Mouse (Mus musculus): Measurements from ENCODE around the gene AL731706.1. TPM values are rescaled to one million over a fixed set of nuclear protein-coding genes. Genes with fewer than 3 reads are reported as not detected.

The AL731706.1 gene
- total and polyA plus RNA-seq, 3 experiments: 13.3 to 40.7 (median 14.8) TPM

GRCm38 (mm10) chr2:136909298-136909697, 18.1 kb upstream of the AL731706.1 start:
- no peak overlapping the region for H3K27ac ChIP-seq (ENCODE audit: insufficient read depth, low read depth)
- no peak for DNase-seq (ENCODE audit: extremely low read depth)

GRCm38 (mm10) chr2:136908596-136908995, 17.4 kb upstream of the AL731706.1 start:
- Histone ChIP-seq H3K79me2 (replicated peaks; ENCODE audit: control insufficient read depth, extremely low read depth, insufficient read depth, poor library complexity, severe bottlenecking) (no peaks in the 10 kb centered on the region), H3K4me3 (replicated peaks in 1 of 3; ENCODE audit: low read depth in 2 of 3, low read length in 2 of 3, poor library complexity in 1 of 3) (no peak overlapping the region)
- dilution Hi-C loops (cut with MboI; ENCODE audit: extremely low pct_ligation_motif_present, extremely low pct_unique_long_range_greater_than_20kb, low sequenced_read_pairs): no loop called here

More at GRCm38 (mm10) chr2:136909298-136909697, 18.1 kb upstream of the AL731706.1 start:
- in situ Hi-C loops (cut with MboI; ENCODE audit: low pct_ligation_motif_present, low pct_unique_long_range_greater_than_20kb, low sequenced_read_pairs): no loop called here
- no peak for TF ChIP-seq ZKSCAN1 (IDR thresholded peaks at IDR 0.05; ENCODE audit: borderline replicate concordance, low read depth, low read length)
- Histone ChIP-seq H3K9me3 (replicated peaks; ENCODE audit: low read length) (no peaks in the 10 kb centered on the region), H3K4me2 (ENCODE audit: insufficient read depth, low read depth, poor library complexity, severe bottlenecking) (no peak overlapping the region), H3K79me2 (replicated peaks; ENCODE audit: control insufficient read depth, extremely low read depth, insufficient read depth, poor library complexity, severe bottlenecking) (no peaks in the 10 kb centered on the region), H3K4me1 (ENCODE audit: control insufficient read depth in 1 of 2, insufficient read depth in 2 of 2) (peaks cover 0 to 11% of the 10 kb centered on the region in 2 experiments; a peak in 3 of 4 replicates), H3K9ac (ENCODE audit: insufficient read depth, low read depth) (no peak overlapping the region), H3K36me3 (replicated peaks in 1 of 2; ENCODE audit: control insufficient read depth in 1 of 2, insufficient read depth in 1 of 2, low read length in 1 of 2) (peaks cover 5 to 22% of the 10 kb centered on the region in 2 experiments), H3K27me3 (replicated peaks) (no peaks in the 10 kb centered on the region), H3K4me3 (replicated peaks in 1 of 3; ENCODE audit: low read depth in 2 of 3, low read length in 2 of 3, poor library complexity in 1 of 3) (no peak overlapping the region)
- dilution Hi-C loops (cut with MboI; ENCODE audit: extremely low pct_ligation_motif_present, extremely low pct_unique_long_range_greater_than_20kb, low sequenced_read_pairs): no loop called here

GRCm38 (mm10) chr2:136896131-136896530, 4.9 kb upstream of the AL731706.1 start:
- Histone ChIP-seq H3K79me2 (replicated peaks; ENCODE audit: control insufficient read depth, extremely low read depth, insufficient read depth, poor library complexity, severe bottlenecking) (peaks cover 5% of the 10 kb centered on the region; the same call in 1 of the 2 replicates), H3K4me3 (replicated peaks in 1 of 3; ENCODE audit: low read depth in 2 of 3, low read length in 2 of 3, poor library complexity in 1 of 3) (no peak overlapping the region), H3K4me2 (ENCODE audit: insufficient read depth, low read depth, poor library complexity, severe bottlenecking) (no peak overlapping the region), H3K9me3 (replicated peaks; ENCODE audit: low read length) (no peaks in the 10 kb centered on the region), H3K4me1 (ENCODE audit: control insufficient read depth in 1 of 2, insufficient read depth in 2 of 2) (peaks cover 0 to 21% of the 10 kb centered on the region in 2 experiments; a peak in 2 of 4 replicates), H3K27me3 (replicated peaks) (no peaks in the 10 kb centered on the region), H3K36me3 (replicated peaks in 1 of 2; ENCODE audit: control insufficient read depth in 1 of 2, insufficient read depth in 1 of 2, low read length in 1 of 2) (peaks cover 0 to 3% of the 10 kb centered on the region in 2 experiments), H3K27ac (ENCODE audit: insufficient read depth, low read depth) (no peak overlapping the region), H3K9ac (ENCODE audit: insufficient read depth, low read depth) (no peak overlapping the region)
- DNase-seq (ENCODE audit: extremely low read depth): no peak
- dilution Hi-C loops (cut with MboI; ENCODE audit: extremely low pct_ligation_motif_present, extremely low pct_unique_long_range_greater_than_20kb, low sequenced_read_pairs) (no loop called here), in situ Hi-C loops (cut with MboI; ENCODE audit: low pct_ligation_motif_present, low pct_unique_long_range_greater_than_20kb, low sequenced_read_pairs) (no loop called here)
- TF ChIP-seq USF2 (conservative IDR thresholded peaks at IDR 0.05; ENCODE audit: low read depth, low read length) (no peak), UBTF (IDR thresholded peaks at IDR 0.05; ENCODE audit: low read depth, low read length) (no peak), ZKSCAN1 (IDR thresholded peaks at IDR 0.05; ENCODE audit: borderline replicate concordance, low read depth, low read length) (no peak), IRF4 (IDR thresholded peaks at IDR 0.05; ENCODE audit: low read depth, low read length) (no peak), GABPA (IDR thresholded peaks at IDR 0.05; ENCODE audit: insufficient replicate concordance, low read depth, low read length) (no peak), MEF2A (IDR thresholded peaks at IDR 0.05; ENCODE audit: borderline replicate concordance, low read depth, low read length) (no peak), NELFE (IDR thresholded peaks at IDR 0.05; ENCODE audit: low read depth, low read length) (no peak)

More at GRCm38 (mm10) chr2:136908596-136908995, 17.4 kb upstream of the AL731706.1 start:
- Histone ChIP-seq H3K27me3 (replicated peaks) (no peaks in the 10 kb centered on the region), H3K4me1 (ENCODE audit: control insufficient read depth in 1 of 2, insufficient read depth in 2 of 2) (peaks cover 0 to 11% of the 10 kb centered on the region in 2 experiments; a peak in 3 of 4 replicates), H3K27ac (ENCODE audit: insufficient read depth, low read depth) (no peak overlapping the region), H3K4me2 (ENCODE audit: insufficient read depth, low read depth, poor library complexity, severe bottlenecking) (no peak overlapping the region), H3K36me3 (replicated peaks in 1 of 2; ENCODE audit: control insufficient read depth in 1 of 2, insufficient read depth in 1 of 2, low read length in 1 of 2) (peaks cover 5 to 20% of the 10 kb centered on the region in 2 experiments), H3K9ac (ENCODE audit: insufficient read depth, low read depth) (no peak overlapping the region), H3K9me3 (replicated peaks; ENCODE audit: low read length) (no peaks in the 10 kb centered on the region)
- in situ Hi-C loops (cut with MboI; ENCODE audit: low pct_ligation_motif_present, low pct_unique_long_range_greater_than_20kb, low sequenced_read_pairs): no loop called here
- no peak for DNase-seq (ENCODE audit: extremely low read depth)
- TF ChIP-seq MAFK (IDR thresholded peaks at IDR 0.05; ENCODE audit: insufficient replicate concordance, low read length) (no peak), JUN (IDR thresholded peaks at IDR 0.05; ENCODE audit: insufficient read depth, low read depth, low read length) (no peak), CHD1 (IDR thresholded peaks at IDR 0.05; ENCODE audit: low read depth, low read length) (no peak), MEF2A (IDR thresholded peaks at IDR 0.05; ENCODE audit: borderline replicate concordance, low read depth, low read length) (no peak), TCF12 (IDR thresholded peaks at IDR 0.05; ENCODE audit: low read depth, low read length) (no peak), MAZ (IDR thresholded peaks at IDR 0.05; ENCODE audit: low read depth, low read length) (no peak)
